8 mouse cellular contexts compared by ENCODE assay signal in genomic region chr7:16493361-16493760, GRCm38 (mm10). TPM values are rescaled to one million over a fixed set of nuclear protein-coding genes. Genes with fewer than 3 reads are reported as not detected.
A peak's percentile ranks its signal among the peaks of the same experiment; 100 is the strongest.
DNase-seq lines count a peak whose midpoint lies in the region; ATAC-seq and TF ChIP-seq lines count a peak whose summit lies in the region.

No protein-coding gene starts in this region.

- peaks cover 16% of the 10 kb centered on the region for H3K36me3 ChIP-seq in lung, postnatal 0 days (ENCODE audit: insufficient read depth, low read length)

- H3K27me3 ChIP-seq in lung, postnatal 0 days (replicated peaks; ENCODE audit: insufficient read depth, low read length) = no peaks in the 10 kb centered on the region

- H3K9ac ChIP-seq in lung, postnatal 0 days (replicated peaks; ENCODE audit: low read depth) = no peak overlapping the region

- no peak for TF ChIP-seq EP300 in lung, postnatal 0 days (IDR thresholded peaks at IDR 0.05)

- H3K9me3 ChIP-seq in lung, postnatal 0 days (ENCODE audit: low read length) = no peaks in the 10 kb centered on the region

- H3K4me3 ChIP-seq in lung, postnatal 0 days (ENCODE audit: low read depth, low read length) = no peak overlapping the region

- H3K4me1 ChIP-seq in lung, postnatal 0 days (ENCODE audit: insufficient read depth, low read depth, low read length) = no peaks in the 10 kb centered on the region

- no peak overlapping the region for H3K4me2 ChIP-seq in lung, postnatal 0 days (replicated peaks; ENCODE audit: low read depth, low read length)

- WGBS in lung, postnatal 0 days = 38% methylated on average over 2 of the region's 2 CpGs

- peak; percentile 30 for DNase-seq in gastrocnemius, adult 18-20 months (ENCODE audit: low spot score)
- no peak for DNase-seq in gastrocnemius, adult 8-10 months (ENCODE audit: low spot score in 2 of 2)
- peak; percentile 27 for DNase-seq in ovary, postnatal 36 days (ENCODE audit: low spot score)
- DNase-seq in ovary, postnatal 14 days (ENCODE audit: low spot score) = no peak
- peak; percentile 42 for DNase-seq in cerebellum, adult 8-10 months
- DNase-seq in heart, postnatal 36 days = peak; percentile 35 to 63
- DNase-seq in lung, postnatal 0 days (ENCODE audit: low spot score) = peak; percentile 61
- DNase-seq in thymus, postnatal 36 days = peak; percentile 54 to 58

- intact Hi-C loops in heart, postnatal 36 days (cut with DNase I) = no loop called here

- TF ChIP-seq CTCF in lung, postnatal 0 days (IDR thresholded peaks at IDR 0.05) = peak; percentile 72

- no peak for ATAC-seq in lung, postnatal 0 days

- no peak overlapping the region for H3K27ac ChIP-seq in lung, postnatal 0 days (ENCODE audit: low read length)

RNA-seq across cellular contexts. Expression of gene Npas1, which starts 15.8 kb away (rescaled TPM):
- total RNA-seq in gastrocnemius, adult 18-20 months (2021) = not detected
- total RNA-seq in gastrocnemius, adult 8-10 months (2022) = not detected
- total RNA-seq in heart, postnatal 36 days (2021) = not detected
- 0.17 and 0.18 TPM in 2 replicates for polyA plus RNA-seq in lung, postnatal 0 days (2015; fragmentation: Nextera tagmentation; extraction: Ambion mirVana)

RNA-seq across cellular contexts. Expression of gene Tmem160, which starts 40.8 kb away (rescaled TPM):
- total RNA-seq in gastrocnemius, adult 18-20 months (2021) = 10 to 100 TPM; 52.0 to 53.2 TPM
- total RNA-seq in gastrocnemius, adult 8-10 months (2022) = 10 to 100 TPM; 54.7 to 73.2 (median 60.1) TPM
- total RNA-seq in heart, postnatal 36 days (2021) = 10 to 100 TPM; 79.4 to 89.8 TPM
- 81.0 and 87.9 TPM in 2 replicates for polyA plus RNA-seq in lung, postnatal 0 days (2015; fragmentation: Nextera tagmentation; extraction: Ambion mirVana)

Comparison
In these comparisons a context has a peak if more than half of its experiments do, and no peak if none do; other contexts are left out.
1. DNase-seq: peak in gastrocnemius, adult 18-20 months (single experiment), ovary, postnatal 36 days (single experiment), cerebellum, adult 8-10 months (single experiment), heart, postnatal 36 days (2 of 2), lung, postnatal 0 days (single experiment) and thymus, postnatal 36 days (2 of 2); none in gastrocnemius, adult 8-10 months (0 of 2) and ovary, postnatal 14 days (single experiment).